Mouse (Mus musculus): Measurements from ENCODE around the gene Cabin1.

GRCm38 (mm10) chr10:75713026-75713425 is 51.1 kb downstream of the Cabin1 start:
- TF ChIP-seq TAL1 (IDR thresholded peaks at IDR 0.05; ENCODE audit: low read length) (no peak), GATA1 (IDR thresholded peaks at IDR 0.05; ENCODE audit: low read length) (no peak)

Data from erythroblast, embryonic 14.5 days (primary cell).